Mouse (Mus musculus) layer of hippocampus, adult 11-12 months (tissue): ENCODE measurements around the gene Socs2.
"Not testable (repeated sequence)": the region's sequence is repeated elsewhere in the genome, so short reads cannot be mapped to it uniquely, and the experiment has no call there.

Experiments used
- DNase-seq: peaks from one replicate; pipeline ENCODE4 v3.0.0; 2022; ENCODE audit warnings: low spot score

The Socs2 gene

GRCm38 (mm10) chr10:95392073-95392472, 24.9 kb downstream of the Socs2 start:
- DNase-seq: no peak

DNA sequence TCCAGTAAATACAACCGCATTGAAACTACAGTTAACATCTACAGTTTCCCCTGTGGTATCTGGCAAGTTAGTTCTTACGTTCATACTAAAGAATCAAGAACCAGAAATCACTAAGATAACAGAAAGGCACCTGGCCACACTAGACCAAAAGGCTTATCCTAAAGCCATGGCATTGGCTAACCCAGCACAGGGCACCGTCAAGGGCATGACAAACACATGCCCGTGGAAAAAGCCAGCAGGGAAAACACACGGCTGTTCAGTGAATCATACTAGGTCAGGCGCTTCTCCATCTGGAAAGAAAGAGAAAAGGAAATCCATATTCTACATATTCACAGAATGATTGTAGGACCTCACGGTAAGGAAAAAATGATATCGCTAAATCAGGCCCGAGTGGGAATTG, 26.1 kb downstream of the Socs2 start:
- no peak for DNase-seq

- not testable (repeated sequence) for DNase-seq
Observed at GRCm38 (mm10) chr10:95389805-95390204, 27.2 kb downstream of the Socs2 start.

- no peak for DNase-seq
Observed at GRCm38 (mm10) chr10:95388821-95389477, 28.0 kb downstream of the Socs2 start.

GRCm38 (mm10) chr10:95386527-95386926, 30.5 kb downstream of the Socs2 start:
- DNase-seq: no peak

- DNase-seq: no peak
Observed at GRCm38 (mm10) chr10:95385801-95386203, 31.2 kb downstream of the Socs2 start.

DNA sequence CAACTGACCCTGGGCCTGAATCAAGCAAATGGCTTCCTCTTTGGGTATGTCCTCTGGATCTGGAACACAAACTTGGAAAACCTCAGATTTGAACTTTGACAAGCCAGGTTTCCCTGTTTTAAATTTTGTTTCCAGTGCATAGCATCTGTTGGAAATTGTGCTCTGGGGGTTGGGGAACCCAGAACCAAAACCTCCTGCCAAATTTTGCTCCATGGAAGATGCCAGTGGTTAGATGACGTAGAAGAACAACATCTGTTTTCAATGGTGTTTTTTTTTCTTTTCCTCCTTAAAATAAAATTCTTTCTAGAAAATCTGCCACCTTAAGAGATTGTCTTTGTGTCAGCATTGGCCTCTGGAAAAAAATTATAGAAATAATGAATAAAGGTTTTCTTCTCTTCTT, 31.9 kb downstream of the Socs2 start:
- DNase-seq: no peak

GRCm38 (mm10) chr10:95384446-95384845, 32.5 kb downstream of the Socs2 start:
- no peak for DNase-seq

DNA sequence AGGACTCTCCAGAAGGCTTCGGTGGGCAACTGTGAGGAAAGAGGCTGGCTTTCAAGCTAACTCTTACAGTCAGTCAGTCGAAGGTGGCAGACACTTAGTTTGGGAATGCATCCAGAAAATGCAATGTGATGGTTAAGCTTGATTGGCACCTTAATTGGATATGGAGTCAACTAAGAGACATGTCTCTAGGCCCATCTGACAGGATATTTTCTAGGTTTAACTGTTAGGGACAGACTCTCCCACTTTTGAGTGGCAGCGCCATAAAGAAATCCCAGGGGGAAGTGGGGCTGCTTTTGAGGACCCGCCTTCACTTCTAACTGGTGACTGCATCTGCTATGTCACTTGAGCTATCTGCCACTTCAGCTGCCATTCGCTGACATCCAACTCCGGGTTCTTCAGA, 43.6 kb downstream of the Socs2 start:
- no peak for DNase-seq

DNA sequence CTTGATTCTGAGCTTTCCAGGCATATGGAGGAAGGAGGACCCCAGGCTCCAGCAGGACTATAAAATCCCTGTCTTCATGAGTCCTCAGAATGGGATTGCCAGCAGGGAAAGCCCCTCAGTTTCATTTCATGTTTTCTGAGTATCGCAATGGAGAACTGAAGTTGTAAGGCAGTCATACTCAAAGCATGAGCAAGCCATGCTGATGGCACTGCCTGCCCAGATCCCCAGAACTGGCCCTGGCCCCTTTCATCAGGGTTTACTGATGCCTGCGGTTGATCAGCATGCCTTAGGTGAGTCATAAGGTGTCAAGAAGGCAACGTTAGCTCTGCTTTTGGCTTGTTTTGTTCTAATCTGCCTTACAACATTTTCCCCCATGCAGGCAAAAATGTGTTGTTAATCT, 45.0 kb downstream of the Socs2 start:
- peak; percentile 21 for DNase-seq

GRCm38 (mm10) chr10:95369190-95369589, 47.8 kb downstream of the Socs2 start:
- no peak for DNase-seq

DNA sequence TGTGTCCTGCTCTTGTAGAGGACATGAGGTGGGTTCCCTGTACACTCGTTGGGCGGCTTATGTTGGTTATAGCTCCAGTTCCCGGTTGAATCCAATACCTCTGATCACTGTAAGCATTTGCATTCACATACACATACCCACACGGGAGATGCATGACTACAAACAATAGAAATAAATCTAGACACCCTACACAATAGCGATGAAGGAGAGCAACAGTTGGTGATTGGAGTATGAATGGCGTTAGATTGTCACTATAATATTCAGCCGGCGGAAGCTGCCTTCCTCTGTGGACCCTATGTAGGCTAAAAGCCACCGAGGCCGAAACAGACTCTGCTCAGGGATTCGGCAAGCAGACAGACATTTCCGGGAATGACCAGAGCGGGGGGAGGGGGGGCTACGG, 48.8 kb downstream of the Socs2 start:
- DNase-seq: no peak

- no peak for DNase-seq
Observed at GRCm38 (mm10) chr10:95367661-95368089, 49.3 kb downstream of the Socs2 start.

- DNase-seq: no peak
Observed at GRCm38 (mm10) chr10:95367241-95367640, 49.7 kb downstream of the Socs2 start.

DNA sequence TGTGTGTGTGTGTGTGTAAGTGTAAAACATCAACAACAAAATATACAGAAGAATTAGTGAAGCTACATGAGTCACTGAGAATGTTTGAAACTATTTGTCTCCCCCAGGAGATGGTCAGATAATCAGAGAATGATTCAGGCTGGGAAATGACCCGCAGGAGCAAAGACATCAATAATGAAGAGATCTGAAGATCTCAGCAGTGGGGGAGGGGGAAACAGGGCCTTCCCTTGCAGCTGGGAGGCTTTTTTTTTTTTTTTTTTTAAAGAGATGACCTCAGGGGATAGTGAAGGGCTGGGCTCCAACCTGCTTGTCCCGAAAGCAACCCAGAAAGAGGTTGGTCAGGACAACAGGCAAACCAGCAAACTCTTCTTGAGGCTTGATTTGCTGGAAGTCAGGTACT, 54.7 kb downstream of the Socs2 start:
- no peak for DNase-seq

DNA sequence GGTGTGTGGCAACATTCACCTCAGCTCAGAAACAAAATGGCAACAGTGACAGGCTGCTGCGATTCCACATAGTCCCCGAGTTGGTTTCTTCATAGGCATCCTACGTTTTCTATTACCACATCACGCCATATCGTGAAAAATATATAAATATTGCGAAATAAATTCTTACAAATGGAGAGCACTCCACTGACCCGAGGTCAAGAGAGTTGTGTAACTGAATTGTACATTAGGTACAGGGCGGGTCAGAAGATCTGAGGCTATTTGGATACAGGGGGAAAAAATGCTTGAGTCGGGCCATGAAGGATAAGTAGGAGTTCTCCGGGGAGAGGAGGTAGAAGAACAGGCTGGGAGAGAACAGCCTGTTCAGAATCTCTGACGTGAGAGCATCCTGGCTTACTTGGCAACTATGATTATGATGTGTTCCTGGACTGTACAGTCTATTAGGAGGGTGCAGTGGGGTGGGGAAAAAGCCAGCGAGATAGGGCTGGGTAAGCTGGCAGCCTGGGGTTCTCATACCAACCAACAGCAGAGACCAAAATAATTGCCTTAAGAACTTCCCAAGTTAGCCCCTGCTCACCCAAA, 55.6 kb downstream of the Socs2 start:
- DNase-seq: no peak

GRCm38 (mm10) chr10:95360048-95360447, 56.9 kb downstream of the Socs2 start:
- DNase-seq: no peak

DNA sequence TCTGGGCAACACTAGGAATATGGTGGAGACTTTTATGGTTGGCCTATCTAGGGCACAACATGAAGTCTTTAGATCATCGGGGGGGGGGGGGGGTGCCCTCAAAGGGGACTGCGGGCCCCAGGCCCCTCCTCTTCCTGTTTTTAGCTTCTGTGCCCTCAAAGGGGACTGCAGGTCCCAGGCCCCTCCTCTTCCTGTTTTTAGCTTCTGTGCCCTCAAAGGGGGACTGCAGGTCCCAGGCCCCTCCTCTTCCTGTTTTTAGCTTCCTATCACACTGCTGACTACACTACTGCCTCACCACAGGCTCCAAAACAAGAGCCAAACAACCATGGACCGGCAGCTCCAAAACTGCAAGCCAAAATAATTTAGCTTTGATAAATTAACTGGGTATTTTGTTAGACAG, 59.3 kb downstream of the Socs2 start:
- DNase-seq: no peak

GRCm38 (mm10) chr10:95356711-95357110, 60.3 kb downstream of the Socs2 start:
- no peak for DNase-seq

GRCm38 (mm10) chr10:95355678-95356268, 61.2 kb downstream of the Socs2 start:
- no peak for DNase-seq

DNA sequence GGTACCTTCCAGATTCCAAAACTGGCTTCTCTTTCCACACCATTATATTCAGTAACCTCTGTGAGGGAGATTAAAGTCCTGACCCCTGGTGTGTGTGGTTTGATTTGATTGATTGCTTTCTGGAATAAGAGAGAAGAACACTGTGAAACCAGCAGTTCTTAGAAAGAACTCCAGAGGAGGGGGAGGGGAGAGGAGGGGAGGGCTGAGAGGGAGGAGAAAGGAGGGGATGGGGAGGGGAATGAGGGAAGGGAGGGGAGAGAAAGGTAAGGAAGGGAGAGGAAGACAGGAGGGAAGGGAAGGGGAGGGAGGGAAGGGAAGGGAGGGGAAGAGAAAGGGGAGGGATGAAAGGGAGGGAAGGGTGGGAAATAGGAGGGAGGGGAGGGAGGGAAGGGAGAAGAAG, 62.3 kb downstream of the Socs2 start:
- no peak for DNase-seq

GRCm38 (mm10) chr10:95354047-95354446, 62.9 kb downstream of the Socs2 start:
- no peak for DNase-seq

DNA sequence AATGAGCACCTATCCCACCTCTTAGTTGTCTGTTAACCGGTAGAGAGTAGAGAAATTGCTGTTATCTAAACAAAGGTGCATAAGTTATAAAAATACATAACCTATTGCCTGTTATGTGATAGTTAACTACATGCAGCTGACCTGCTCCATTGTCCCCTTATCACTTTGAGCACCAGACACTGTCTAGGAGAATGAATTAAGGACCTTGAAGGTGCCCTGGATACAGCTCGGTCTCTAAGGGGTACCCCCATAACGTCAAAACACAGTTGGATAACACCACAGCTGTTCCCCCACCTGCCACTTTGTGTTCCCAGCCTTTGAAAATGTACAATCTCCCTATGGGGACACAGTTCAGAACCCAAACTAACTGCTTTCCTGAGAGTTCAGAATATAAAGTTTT, 68.5 kb downstream of the Socs2 start:
- DNase-seq: no peak

DNA sequence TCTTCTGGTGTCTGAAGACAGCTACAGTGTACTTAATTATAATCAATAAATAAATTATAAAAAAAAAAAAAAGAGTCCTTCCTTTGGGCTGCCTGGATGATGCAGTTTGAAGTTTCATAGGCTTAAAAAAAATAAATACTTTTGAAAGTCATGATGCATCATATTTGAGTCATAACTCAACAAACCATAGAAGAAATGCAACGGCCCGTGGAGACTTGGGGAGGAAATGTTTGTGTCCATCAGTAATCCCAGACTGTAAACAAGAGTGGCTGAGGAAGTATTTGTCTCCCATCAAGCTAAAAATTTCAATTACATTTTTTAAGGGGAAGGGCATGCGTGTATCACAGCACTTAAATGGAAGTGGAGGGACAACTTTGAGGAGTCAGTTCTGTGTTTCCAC, 69.2 kb downstream of the Socs2 start:
- DNase-seq: no peak
